ENCODE assay signal across 8 mouse cellular contexts in the genomic region with DNA sequence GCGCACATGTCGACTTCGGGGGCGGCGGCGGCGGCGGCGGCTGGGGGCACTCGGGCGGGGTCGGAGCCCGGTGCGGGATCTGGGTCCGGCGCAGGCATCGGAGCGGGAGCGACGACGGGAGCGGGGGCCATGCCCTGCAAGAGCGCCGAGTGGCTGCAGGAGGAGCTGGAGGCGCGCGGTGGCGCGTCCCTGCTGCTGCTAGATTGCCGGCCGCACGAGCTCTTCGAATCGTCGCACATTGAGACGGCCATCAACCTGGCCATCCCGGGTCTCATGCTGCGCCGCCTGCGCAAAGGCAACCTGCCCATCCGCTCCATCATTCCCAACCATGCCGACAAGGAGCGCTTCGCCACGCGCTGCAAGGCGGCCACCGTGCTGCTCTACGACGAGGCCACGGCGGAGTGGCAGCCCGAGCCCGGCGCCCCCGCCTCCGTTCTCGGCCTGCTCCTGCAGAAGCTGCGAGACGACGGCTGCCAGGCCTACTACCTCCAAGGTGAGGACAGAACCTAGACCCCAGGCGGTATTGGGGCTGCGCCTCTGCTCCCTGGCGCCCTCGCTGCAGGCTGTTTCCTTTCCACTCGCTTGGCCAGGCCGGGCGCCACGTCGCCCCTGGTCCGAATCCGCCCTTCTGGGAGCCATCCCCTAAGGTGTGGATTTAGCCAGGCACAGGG. TPM values are rescaled to one million over a fixed set of nuclear protein-coding genes. Genes with fewer than 3 reads are reported as not detected.
DNase-seq lines count a peak whose midpoint lies in the region; ATAC-seq lines count a peak whose summit lies in the region.

No protein-coding gene starts in this region.

- under 1% methylated on average over 67 of the region's 72 CpGs for WGBS in heart, embryonic 11.5 days (ENCODE audit: insufficient replicate concordance)

- H3K27ac ChIP-seq in heart, embryonic 11.5 days (ENCODE audit: low read depth, low read length), result peak overlapping the region; percentile 94

- H3K4me2 ChIP-seq in heart, embryonic 11.5 days, result peak overlapping the region; percentile 99

- no peaks in the 10 kb centered on the region for H3K9me3 ChIP-seq in heart, embryonic 11.5 days (replicated peaks; ENCODE audit: control insufficient read depth, low read length)

- H3K4me1 ChIP-seq in heart, embryonic 11.5 days (ENCODE audit: control insufficient read depth, insufficient read depth, low read length), result peaks cover 35% of the 10 kb centered on the region

- H3K27me3 ChIP-seq in heart, embryonic 11.5 days (ENCODE audit: control insufficient read depth, insufficient read depth, low read length), result no peaks in the 10 kb centered on the region

- peak overlapping the region; percentile 88 for H3K4me3 ChIP-seq in heart, embryonic 11.5 days (ENCODE audit: low read depth, low read length)

- no peak for ATAC-seq in heart, embryonic 11.5 days (replicated peaks; ENCODE audit: insufficient number of reproducible peaks, low FRiP score, low TSS enrichment)

- peaks cover 15% of the 10 kb centered on the region for H3K36me3 ChIP-seq in heart, embryonic 11.5 days (ENCODE audit: control insufficient read depth, insufficient read depth, low read length)

- DNase-seq in 416B (ENCODE audit: low read depth) (peak; percentile 57), MEL-GATA-1-ER (ENCODE audit: extremely low read depth, low read depth) (peak; percentile 18)
- peak; percentile 84 to 85 for DNase-seq in cerebellum, postnatal 25 days
- peak; percentile 62 for DNase-seq in kidney, postnatal 14 days
- peak; percentile 74 to 83 for DNase-seq in lung, postnatal 4 days
- DNase-seq in skeletal muscle tissue, adult 2 months (ENCODE audit: low read depth, low spot score), result peak; percentile 68
- DNase-seq in frontal cortex, postnatal 14 days (ENCODE audit: low spot score in 2 of 2), result no peak

- H3K9ac ChIP-seq in heart, embryonic 11.5 days (ENCODE audit: low read depth, low read length), result peak overlapping the region; percentile 90

RNA-seq across cellular contexts. Expression of a gene that starts 0.5 kb away (rescaled TPM):
- polyA plus RNA-seq in heart, embryonic 11.5 days (2014; fragmentation: Nextera tagmentation; extraction: Ambion mirVana), result 19.8 and 22.0 TPM in 2 replicates

Comparison
In these comparisons a context has a peak if more than half of its experiments do, and no peak if none do; other contexts are left out.
1. DNase-seq: peak in 416B (single experiment), MEL-GATA-1-ER (single experiment), cerebellum, postnatal 25 days (2 of 2), kidney, postnatal 14 days (single experiment), lung, postnatal 4 days (2 of 2) and skeletal muscle tissue, adult 2 months (single experiment); none in frontal cortex, postnatal 14 days (0 of 2).